Mouse (Mus musculus): Measurements from ENCODE around the gene Pitpnm3.

GRCm38 (mm10) chr11:72064414-72064813, 71.2 kb downstream of the Pitpnm3 start:
- TF ChIP-seq POLR2A (IDR thresholded peaks at IDR 0.05; ENCODE audit: extremely low read depth, insufficient read depth, low read length), result no peak
- no peak for TF ChIP-seq CTCF (IDR thresholded peaks at IDR 0.05; ENCODE audit: low read depth, low read length)
